Mouse (Mus musculus) forebrain, embryonic 13.5 days (tissue): Measurements from ENCODE around the gene Pla2g2c. TPM values are rescaled to one million over a fixed set of nuclear protein-coding genes. Genes with fewer than 3 reads are reported as not detected.
A peak's percentile ranks its signal among the peaks of the same experiment; 100 is the strongest.

ENCODE experiments used
- ATAC-seq: fragments of 200-750 bp; cut with Nextera tagmentation; 2 replicates; pipeline ENCODE4 v1.8.0; 2017
- H3K27ac ChIP-seq: fragments of 300-500 bp; sonication (generic); 2 replicates; pipeline ENCODE4 v1.5.1; 2015; ENCODE audit warnings: inconsistent platforms, mild to moderate bottlenecking, moderate library complexity
- H3K27me3 ChIP-seq: fragments of 300-500 bp; sonication (generic); 2 replicates; pipeline ENCODE4 v1.6.1; 2015; ENCODE audit warnings: mild to moderate bottlenecking, inconsistent platforms
- H3K36me3 ChIP-seq: fragments of 300-500 bp; sonication (generic); 2 replicates; pipeline ENCODE4 v1.6.1; 2015; ENCODE audit warnings: mild to moderate bottlenecking, inconsistent platforms; ENCODE audit not compliant: poor library complexity, severe bottlenecking
- H3K4me1 ChIP-seq: fragments of 300-500 bp; sonication (generic); 2 replicates; pipeline ENCODE4 v1.6.1; 2015; ENCODE audit warnings: inconsistent platforms
- H3K4me2 ChIP-seq: fragments of 300-500 bp; sonication (generic); 2 replicates; pipeline ENCODE4 v1.6.1; 2015; ENCODE audit warnings: inconsistent platforms, mild to moderate bottlenecking, moderate library complexity
- H3K4me3 ChIP-seq: fragments of 300-500 bp; sonication (generic); 2 replicates; pipeline ENCODE4 v1.5.1; 2015; ENCODE audit warnings: mild to moderate bottlenecking, inconsistent platforms
- H3K9ac ChIP-seq: fragments of 300-500 bp; sonication (generic); 2 replicates; pipeline ENCODE4 v1.6.1; 2015; ENCODE audit warnings: mild to moderate bottlenecking, inconsistent platforms
- H3K9me3 ChIP-seq: fragments of 300-500 bp; sonication (generic); replicated peaks from 2 replicates; pipeline ENCODE4 v1.6.1; 2016; ENCODE audit warnings: inconsistent platforms
- WGBS: fragments of 180-500 bp; shearing (Covaris S2); methylation state at CpG from one replicate; pipeline ENCODE4 v1.1.7; 2015; 5-methylcytosine and 5-hydroxymethylcytosine counted together
- polyA plus RNA-seq: library from polyadenylated mRNA; unstranded; fragments of >200 nt; fragmentation: Nextera tagmentation; extraction: Ambion mirVana; gene quantifications from 2 replicates; pipeline ENCODE4 v1.2.1, GENCODE M21; 2015

Pla2g2c gene
- polyA plus RNA-seq, result 0.15 and 0.55 TPM in 2 replicates

GRCm38 (mm10) chr4:138724354-138725126 is at the start of gene Pla2g2c:
Pla2g2c (plus strand) TSS chr4:138724792.
- peaks cover 29% of the 10 kb centered on the region for H3K4me1 ChIP-seq
- WGBS, result 58% methylated on average over 18 of the region's 18 CpGs
- H3K27ac ChIP-seq, result peak within 1 kb of the TSS; percentile 16
- no peak for ATAC-seq
- H3K27me3 ChIP-seq, result peaks cover 6% of the 10 kb centered on the region; the same call in 1 of the 2 replicates
- H3K9ac ChIP-seq, result peak within 1 kb of the TSS; percentile 56
- H3K4me2 ChIP-seq, result peak within 1 kb of the TSS; percentile 57
- no peaks in the 10 kb centered on the region for H3K36me3 ChIP-seq
- H3K9me3 ChIP-seq, result no peaks in the 10 kb centered on the region
- peak within 1 kb of the TSS; percentile 34 for H3K4me3 ChIP-seq

DNA sequence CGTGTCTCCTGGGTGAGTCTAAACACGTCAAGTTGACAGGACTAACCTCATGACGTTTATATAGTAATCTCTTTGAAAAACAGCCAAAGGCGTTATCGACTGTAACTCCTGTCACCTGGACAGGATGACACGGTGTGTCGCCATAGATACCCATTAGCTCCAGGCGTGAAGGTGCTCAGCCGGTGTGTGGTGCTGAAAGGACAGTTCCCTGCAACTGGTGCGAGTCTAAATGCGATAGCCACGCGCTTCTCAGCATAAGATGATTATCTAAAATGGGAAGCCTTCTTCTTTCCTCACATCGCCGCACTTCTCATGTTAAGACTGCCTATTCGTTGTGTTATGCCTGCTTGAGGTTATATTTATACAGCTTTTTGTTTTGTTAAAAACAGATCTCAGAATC is 48.1 kb upstream of the Pla2g2c start:
- Histone ChIP-seq H3K27me3 (peaks cover 69% of the 10 kb centered on the region), H3K4me2 (no peak overlapping the region), H3K4me3 (no peak overlapping the region), H3K27ac (no peak overlapping the region), H3K4me1 (peaks cover 6% of the 10 kb centered on the region; the same call in 1 of the 2 replicates), H3K9ac (no peak overlapping the region), H3K36me3 (no peaks in the 10 kb centered on the region), H3K9me3 (no peaks in the 10 kb centered on the region)
- ATAC-seq, result no peak
- 14% methylated on average over 16 of the region's 16 CpGs for WGBS

GRCm38 (mm10) chr4:138677579-138677978 is 47.0 kb upstream of the Pla2g2c start:
- H3K27ac ChIP-seq, result no peak overlapping the region
- H3K4me1 ChIP-seq, result peaks cover 8% of the 10 kb centered on the region
- ATAC-seq, result no peak
- peaks cover 67% of the 10 kb centered on the region for H3K27me3 ChIP-seq
- no peak overlapping the region for H3K9ac ChIP-seq
- peak overlapping the region; percentile 14 for H3K4me3 ChIP-seq
- WGBS, result 25% methylated on average over 16 of the region's 16 CpGs
- H3K4me2 ChIP-seq, result peak overlapping the region; percentile 48
- H3K36me3 ChIP-seq, result no peaks in the 10 kb centered on the region
- H3K9me3 ChIP-seq, result no peaks in the 10 kb centered on the region

DNA sequence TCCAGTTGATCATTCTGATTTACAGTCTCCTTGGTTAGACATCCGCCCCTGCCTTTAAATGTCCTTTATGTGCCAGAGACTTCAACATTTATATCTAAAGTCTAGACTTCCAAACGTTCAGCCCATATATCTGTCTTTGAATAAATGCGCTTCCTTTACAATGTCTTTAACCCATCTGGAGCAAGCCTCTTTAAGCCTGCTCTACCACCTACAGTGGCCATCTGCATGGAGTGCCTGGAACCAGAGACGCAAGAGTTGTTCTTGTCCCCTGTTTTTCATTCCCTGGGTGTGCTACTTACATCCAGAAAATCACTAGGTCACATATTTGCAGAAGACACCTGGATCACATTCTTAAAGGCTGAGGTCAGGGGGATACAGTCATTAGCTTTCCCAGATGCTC is 44.5 kb upstream of the Pla2g2c start:
- no peak overlapping the region for H3K9ac ChIP-seq
- H3K4me1 ChIP-seq, result peaks cover 16% of the 10 kb centered on the region
- H3K4me3 ChIP-seq, result no peak overlapping the region
- 84% methylated on average over 4 of the region's 4 CpGs for WGBS
- H3K27ac ChIP-seq, result no peak overlapping the region
- H3K9me3 ChIP-seq, result no peaks in the 10 kb centered on the region
- H3K27me3 ChIP-seq, result peaks cover 58% of the 10 kb centered on the region
- no peaks in the 10 kb centered on the region for H3K36me3 ChIP-seq
- ATAC-seq, result no peak
- H3K4me2 ChIP-seq, result no peak overlapping the region

- H3K4me1 ChIP-seq, result peaks cover 13% of the 10 kb centered on the region
- no peak overlapping the region for H3K4me3 ChIP-seq
- H3K27me3 ChIP-seq, result peaks cover 58% of the 10 kb centered on the region
- H3K9ac ChIP-seq, result no peak overlapping the region
- no peak; the same call in 1 of the 2 replicates for ATAC-seq
- H3K9me3 ChIP-seq, result no peaks in the 10 kb centered on the region
- 26% methylated on average over 2 of the region's 2 CpGs for WGBS
- H3K36me3 ChIP-seq, result no peaks in the 10 kb centered on the region
- H3K4me2 ChIP-seq, result no peak overlapping the region
- peak overlapping the region; percentile 12; the same call in 1 of the 2 replicates for H3K27ac ChIP-seq
These were observed 41.8 kb upstream of the Pla2g2c start for GRCm38 (mm10) chr4:138682760-138683159.

- no peak overlapping the region for H3K4me3 ChIP-seq
- 82% methylated on average over 6 of the region's 6 CpGs for WGBS
- peaks cover 37% of the 10 kb centered on the region for H3K4me1 ChIP-seq
- no peak overlapping the region for H3K4me2 ChIP-seq
- H3K9ac ChIP-seq, result no peak overlapping the region
- no peak for ATAC-seq
- H3K9me3 ChIP-seq, result no peaks in the 10 kb centered on the region
- peaks cover 48% of the 10 kb centered on the region for H3K27me3 ChIP-seq
- no peak overlapping the region for H3K27ac ChIP-seq
- no peaks in the 10 kb centered on the region for H3K36me3 ChIP-seq
These were observed 38.8 kb upstream of the Pla2g2c start for GRCm38 (mm10) chr4:138685813-138686212.

- Histone ChIP-seq H3K4me3 (no peak overlapping the region), H3K9me3 (no peaks in the 10 kb centered on the region), H3K27ac (peak overlapping the region; percentile 40), H3K36me3 (no peaks in the 10 kb centered on the region), H3K9ac (peak overlapping the region; percentile 51), H3K4me2 (peak overlapping the region; percentile 8; the same call in 1 of the 2 replicates), H3K27me3 (peaks cover 64% of the 10 kb centered on the region), H3K4me1 (peaks cover 60% of the 10 kb centered on the region)
- 7% methylated on average over 3 of the region's 3 CpGs for WGBS
- peak; percentile 89 for ATAC-seq
These were observed 35.5 kb upstream of the Pla2g2c start for GRCm38 (mm10) chr4:138689094-138689512.

GRCm38 (mm10) chr4:138690561-138690960 is 34.0 kb upstream of the Pla2g2c start:
- Histone ChIP-seq H3K4me2 (no peak overlapping the region), H3K4me3 (no peak overlapping the region), H3K4me1 (peaks cover 60% of the 10 kb centered on the region), H3K9ac (no peak overlapping the region), H3K9me3 (no peaks in the 10 kb centered on the region), H3K27me3 (peaks cover 52% of the 10 kb centered on the region), H3K27ac (no peak overlapping the region), H3K36me3 (no peaks in the 10 kb centered on the region)
- no peak for ATAC-seq
- 0% methylated on average over 4 of the region's 4 CpGs for WGBS

GRCm38 (mm10) chr4:138691443-138692181 is 33.0 kb upstream of the Pla2g2c start:
- Histone ChIP-seq H3K4me3 (no peak overlapping the region), H3K36me3 (no peaks in the 10 kb centered on the region), H3K27me3 (peaks cover 42% of the 10 kb centered on the region), H3K4me2 (no peak overlapping the region), H3K9me3 (no peaks in the 10 kb centered on the region), H3K9ac (no peak overlapping the region), H3K4me1 (peaks cover 67% of the 10 kb centered on the region), H3K27ac (no peak overlapping the region)
- ATAC-seq, result no peak
- WGBS, result 11% methylated on average over 19 of the region's 19 CpGs

- peaks cover 74% of the 10 kb centered on the region for H3K4me1 ChIP-seq
- whole genome bisulfite sequencing, result 19% methylated on average over 12 of the region's 12 CpGs
- H3K27ac ChIP-seq, result no peak overlapping the region
These were observed 31.4 kb upstream of the Pla2g2c start for GRCm38 (mm10) chr4:138693043-138693692.

GRCm38 (mm10) chr4:138696720-138697119 is 27.9 kb upstream of the Pla2g2c start:
- Histone ChIP-seq H3K27me3 (peaks cover 19% of the 10 kb centered on the region), H3K4me3 (no peak overlapping the region), H3K4me1 (peaks cover 39% of the 10 kb centered on the region), H3K4me2 (no peak overlapping the region), H3K9me3 (no peaks in the 10 kb centered on the region), H3K9ac (0 out of 2 replicates have a peak overlapping the region, but pooled peaks have one; percentile 5), H3K36me3 (no peaks in the 10 kb centered on the region), H3K27ac (peak overlapping the region; percentile 68)
- ATAC-seq, result peak; percentile 58; the same call in 1 of the 2 replicates
- WGBS, result 4% methylated on average over 7 of the region's 7 CpGs

More at GRCm38 (mm10) chr4:138693043-138693692, 31.4 kb upstream of the Pla2g2c start:
- H3K9me3 ChIP-seq, result no peaks in the 10 kb centered on the region
- no peak overlapping the region for H3K9ac ChIP-seq
- ATAC-seq, result no peak
- H3K27me3 ChIP-seq, result peaks cover 33% of the 10 kb centered on the region
- H3K4me3 ChIP-seq, result no peak overlapping the region
- H3K36me3 ChIP-seq, result no peaks in the 10 kb centered on the region
- H3K4me2 ChIP-seq, result no peak overlapping the region
